Mouse (Mus musculus): ENCODE measurements at regions not wholly inside any gene's neighbourhood (a gene's known extent, or its start where the extent isn't known, plus 50 kb on each side); places are given as distances from the start of the nearest gene placed in this dataset.

DNA sequence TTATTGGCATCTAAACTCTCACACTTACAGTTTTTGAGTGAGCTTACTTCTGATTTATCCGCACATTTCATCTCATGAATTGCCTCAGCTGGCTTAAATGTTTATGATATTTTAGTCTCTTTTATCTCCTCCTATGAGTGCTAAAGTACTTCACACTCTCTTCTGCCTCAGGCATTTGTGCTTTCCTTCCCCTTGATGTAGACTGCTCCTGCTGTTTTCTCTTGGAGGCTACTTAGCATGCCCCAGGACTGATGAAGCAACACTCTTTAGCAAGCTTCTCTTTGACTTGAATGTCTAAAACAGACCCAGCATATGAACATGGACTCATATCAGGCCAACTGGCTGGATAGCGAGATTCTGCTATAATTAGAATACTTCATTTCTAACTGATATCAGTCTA lies 882.8 kb downstream of the Tecrl start:
- Histone ChIP-seq H3K27ac (replicated peaks; ENCODE audit: low read depth, low read length) (no peak overlapping the region), H3K4me3 (replicated peaks; ENCODE audit: low read length) (no peak overlapping the region), H3K27me3 (ENCODE audit: control insufficient read depth, insufficient read depth, low read length) (no peaks in the 10 kb centered on the region), H3K36me3 (ENCODE audit: control insufficient read depth, insufficient read depth, low read length) (no peaks in the 10 kb centered on the region), H3K4me1 (ENCODE audit: control insufficient read depth, insufficient read depth, low read length) (no peaks in the 10 kb centered on the region), H3K4me2 (replicated peaks; ENCODE audit: low read depth, low read length, severe bottlenecking) (no peak overlapping the region), H3K9me3 (ENCODE audit: control insufficient read depth, low read length) (no peaks in the 10 kb centered on the region), H3K9ac (ENCODE audit: low read depth, low read length, severe bottlenecking) (no peak overlapping the region)
- no peak for DNase-seq (ENCODE audit: low spot score)
- no peak for TF ChIP-seq POLR2A (IDR thresholded peaks at IDR 0.05; ENCODE audit: borderline replicate concordance, extremely low read depth, insufficient read depth, insufficient read length)
- 77% methylated on average over 2 of the region's 2 CpGs for WGBS
- ATAC-seq (ENCODE audit: low FRiP score, low read depth), result no peak

DNA sequence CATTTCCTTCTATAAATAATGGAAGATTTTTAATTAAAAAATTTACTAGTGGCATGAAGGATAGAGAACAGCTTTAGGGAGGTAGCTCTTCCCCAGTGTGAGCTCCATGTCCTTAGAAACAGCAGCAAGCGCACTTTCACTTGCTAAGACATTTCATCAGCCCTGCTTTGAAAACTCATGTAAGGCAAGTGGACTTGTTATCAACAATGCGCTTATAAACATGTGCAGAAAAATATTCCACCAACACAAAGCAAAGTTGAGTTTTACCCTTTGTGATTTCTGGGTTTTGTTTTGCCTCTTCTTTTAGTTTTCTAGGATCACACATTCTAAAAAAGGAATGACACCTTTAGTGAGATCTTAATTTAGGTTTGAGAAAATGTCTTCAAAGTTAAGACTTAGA lies 890.7 kb downstream of the Tecrl start:
- DNase-seq (ENCODE audit: low spot score) (no peak), ATAC-seq (ENCODE audit: low FRiP score, low read depth) (no peak)
- Histone ChIP-seq H3K4me1 (ENCODE audit: control insufficient read depth, insufficient read depth, low read length) (no peaks in the 10 kb centered on the region), H3K36me3 (ENCODE audit: control insufficient read depth, insufficient read depth, low read length) (no peaks in the 10 kb centered on the region), H3K4me2 (replicated peaks; ENCODE audit: low read depth, low read length, severe bottlenecking) (no peak overlapping the region), H3K27ac (replicated peaks; ENCODE audit: low read depth, low read length) (no peak overlapping the region), H3K27me3 (ENCODE audit: control insufficient read depth, insufficient read depth, low read length) (no peaks in the 10 kb centered on the region), H3K9ac (ENCODE audit: low read depth, low read length, severe bottlenecking) (no peak overlapping the region), H3K9me3 (ENCODE audit: control insufficient read depth, low read length) (no peaks in the 10 kb centered on the region), H3K4me3 (replicated peaks; ENCODE audit: low read length) (no peak overlapping the region)
- TF ChIP-seq POLR2A (IDR thresholded peaks at IDR 0.05; ENCODE audit: borderline replicate concordance, extremely low read depth, insufficient read depth, insufficient read length), result no peak
- WGBS, result 87% methylated on average over 2 of the region's 2 CpGs

GRCm38 (mm10) chr5:82441288-82441687 lies 913.7 kb downstream of the Tecrl start:
- no peak for DNase-seq (ENCODE audit: low spot score)
- H3K4me1 ChIP-seq (ENCODE audit: control insufficient read depth, insufficient read depth, low read length), result no peaks in the 10 kb centered on the region
- no peak overlapping the region for H3K4me2 ChIP-seq (replicated peaks; ENCODE audit: low read depth, low read length, severe bottlenecking)
- H3K36me3 ChIP-seq (ENCODE audit: control insufficient read depth, insufficient read depth, low read length), result no peaks in the 10 kb centered on the region
- no peak overlapping the region for H3K9ac ChIP-seq (ENCODE audit: low read depth, low read length, severe bottlenecking)
- H3K4me3 ChIP-seq (replicated peaks; ENCODE audit: low read length), result no peak overlapping the region
- H3K27me3 ChIP-seq (ENCODE audit: control insufficient read depth, insufficient read depth, low read length), result no peaks in the 10 kb centered on the region
- 55% methylated on average over 4 of the region's 4 CpGs for WGBS
- no peaks in the 10 kb centered on the region for H3K9me3 ChIP-seq (ENCODE audit: control insufficient read depth, low read length)
- no peak for ATAC-seq (ENCODE audit: low FRiP score, low read depth)
- TF ChIP-seq POLR2A (IDR thresholded peaks at IDR 0.05; ENCODE audit: borderline replicate concordance, extremely low read depth, insufficient read depth, insufficient read length), result no peak
- no peak overlapping the region for H3K27ac ChIP-seq (replicated peaks; ENCODE audit: low read depth, low read length)

DNA sequence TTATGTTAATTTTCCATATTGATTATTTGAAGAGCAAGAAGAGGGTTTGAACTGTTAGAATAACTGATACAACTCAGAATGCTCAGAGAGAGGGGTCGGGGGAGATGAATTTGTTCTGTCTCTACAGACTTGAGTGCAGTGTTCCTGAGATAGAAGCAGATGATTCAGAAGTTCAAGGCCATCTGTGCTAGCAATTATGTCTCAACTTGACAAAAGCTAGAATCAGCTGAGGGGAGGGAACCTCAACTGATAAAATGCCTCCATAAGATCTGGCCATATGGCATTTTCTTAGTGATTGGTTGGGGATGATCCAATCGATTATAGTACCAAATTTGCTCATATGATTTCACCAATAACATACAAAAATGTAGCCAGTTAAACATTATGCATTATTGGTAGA lies 914.9 kb downstream of the Tecrl start:
- Histone ChIP-seq H3K9ac (ENCODE audit: low read depth, low read length, severe bottlenecking) (no peak overlapping the region), H3K27me3 (ENCODE audit: control insufficient read depth, insufficient read depth, low read length) (no peaks in the 10 kb centered on the region), H3K9me3 (ENCODE audit: control insufficient read depth, low read length) (no peaks in the 10 kb centered on the region), H3K36me3 (ENCODE audit: control insufficient read depth, insufficient read depth, low read length) (no peaks in the 10 kb centered on the region), H3K27ac (replicated peaks; ENCODE audit: low read depth, low read length) (no peak overlapping the region), H3K4me3 (replicated peaks; ENCODE audit: low read length) (no peak overlapping the region), H3K4me2 (replicated peaks; ENCODE audit: low read depth, low read length, severe bottlenecking) (no peak overlapping the region), H3K4me1 (ENCODE audit: control insufficient read depth, insufficient read depth, low read length) (no peaks in the 10 kb centered on the region)
- ATAC-seq (ENCODE audit: low FRiP score, low read depth), result no peak
- DNase-seq (ENCODE audit: low spot score), result no peak
- WGBS, result 76% methylated on average over 2 of the region's 2 CpGs
- no peak for TF ChIP-seq POLR2A (IDR thresholded peaks at IDR 0.05; ENCODE audit: borderline replicate concordance, extremely low read depth, insufficient read depth, insufficient read length)

- no peak overlapping the region for H3K4me3 ChIP-seq (replicated peaks; ENCODE audit: low read length)
- no peak for TF ChIP-seq POLR2A (IDR thresholded peaks at IDR 0.05; ENCODE audit: borderline replicate concordance, extremely low read depth, insufficient read depth, insufficient read length)
Measured at GRCm38 (mm10) chr5:82420396-82420795, 934.6 kb downstream of the Tecrl start.

DNA sequence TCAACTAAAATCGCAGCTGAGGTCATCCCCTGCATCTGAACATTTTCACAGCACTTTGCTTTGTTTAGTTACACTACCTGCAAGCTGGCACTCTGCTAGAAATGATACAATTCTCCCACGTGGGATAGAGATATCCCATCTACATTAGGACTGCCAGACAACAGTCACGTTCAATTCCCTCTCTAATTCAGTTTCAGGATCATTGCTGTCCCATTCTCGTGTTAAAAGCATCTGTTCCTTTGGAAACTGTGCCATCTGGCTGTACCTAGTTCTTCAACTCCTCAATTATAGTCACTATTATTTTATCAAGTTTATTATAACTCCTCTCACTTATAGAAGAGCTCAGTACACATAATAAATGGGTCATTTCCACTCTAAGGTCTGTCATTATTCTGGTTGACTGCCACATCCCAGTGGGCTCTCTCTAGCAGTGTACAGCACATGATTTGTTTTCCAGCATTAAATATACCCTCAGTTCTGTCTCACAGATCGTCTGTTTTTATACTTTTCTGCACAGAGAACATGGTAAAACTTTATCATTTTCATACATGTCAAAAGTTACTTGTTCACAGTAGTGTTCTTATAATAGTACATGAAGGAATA lies 958.3 kb downstream of the Tecrl start:
- ATAC-seq (ENCODE audit: low FRiP score, low read depth), result no peak
- WGBS, result 64% methylated on average over 5 of the region's 5 CpGs

More at GRCm38 (mm10) chr5:82420396-82420795, 934.6 kb downstream of the Tecrl start:
- Histone ChIP-seq H3K27me3 (ENCODE audit: control insufficient read depth, insufficient read depth, low read length) (no peaks in the 10 kb centered on the region), H3K4me2 (replicated peaks; ENCODE audit: low read depth, low read length, severe bottlenecking) (no peak overlapping the region), H3K4me1 (ENCODE audit: control insufficient read depth, insufficient read depth, low read length) (no peaks in the 10 kb centered on the region), H3K9ac (ENCODE audit: low read depth, low read length, severe bottlenecking) (no peak overlapping the region), H3K36me3 (ENCODE audit: control insufficient read depth, insufficient read depth, low read length) (no peaks in the 10 kb centered on the region), H3K27ac (replicated peaks; ENCODE audit: low read depth, low read length) (no peak overlapping the region), H3K9me3 (ENCODE audit: control insufficient read depth, low read length) (no peaks in the 10 kb centered on the region)
- no peak for DNase-seq (ENCODE audit: low spot score)
- ATAC-seq (ENCODE audit: low FRiP score, low read depth), result no peak

More for the DNA sequence above, 958.3 kb downstream of the Tecrl start:
- DNase-seq (ENCODE audit: low spot score), result no peak
- Histone ChIP-seq H3K4me3 (replicated peaks; ENCODE audit: low read length) (no peak overlapping the region), H3K27ac (replicated peaks; ENCODE audit: low read depth, low read length) (no peak overlapping the region), H3K27me3 (ENCODE audit: control insufficient read depth, insufficient read depth, low read length) (no peaks in the 10 kb centered on the region), H3K9me3 (ENCODE audit: control insufficient read depth, low read length) (no peaks in the 10 kb centered on the region), H3K4me2 (replicated peaks; ENCODE audit: low read depth, low read length, severe bottlenecking) (no peak overlapping the region), H3K9ac (ENCODE audit: low read depth, low read length, severe bottlenecking) (no peak overlapping the region), H3K36me3 (ENCODE audit: control insufficient read depth, insufficient read depth, low read length) (no peaks in the 10 kb centered on the region), H3K4me1 (ENCODE audit: control insufficient read depth, insufficient read depth, low read length) (no peaks in the 10 kb centered on the region)
- no peak for TF ChIP-seq POLR2A (IDR thresholded peaks at IDR 0.05; ENCODE audit: borderline replicate concordance, extremely low read depth, insufficient read depth, insufficient read length)
